18 mouse cellular contexts compared by ENCODE assay signal in the genomic region with DNA sequence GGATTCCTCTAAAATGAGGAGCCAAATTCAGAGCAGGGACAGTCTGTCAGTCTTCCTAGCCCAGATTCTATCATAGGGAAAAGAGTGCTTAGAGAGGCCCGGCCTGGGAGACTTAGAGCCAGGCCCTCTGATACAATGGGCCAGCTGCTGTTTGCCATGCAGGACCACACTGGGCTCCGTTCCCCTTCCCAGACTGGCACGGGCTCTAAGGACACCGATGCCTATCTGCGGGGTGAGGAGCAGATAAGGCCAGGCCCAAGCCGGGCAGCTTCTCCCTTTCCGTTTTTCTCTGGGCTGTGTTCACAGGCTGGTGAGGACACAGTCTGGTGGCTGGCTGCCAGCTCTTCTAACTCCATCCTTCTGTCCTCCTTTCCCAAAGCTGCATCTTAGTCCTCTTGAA.
A peak's percentile ranks its signal among the peaks of the same experiment; 100 is the strongest.
DNase-seq lines count a peak whose midpoint lies in the region; ATAC-seq lines count a peak whose summit lies in the region.
"Had no signal": no experiment of that assay in that cellular context is flagged by ENCODE, and none has a peak within 500 bp of the region (broad histone marks: within the 10 kb centered on the region; RNA-seq: fewer than 3 reads in every experiment).

No protein-coding gene starts in this region.

- no peak overlapping the region for H3K9ac ChIP-seq in forebrain, embryonic 16.5 days (replicated peaks; ENCODE audit: low read depth, low read length)
- H3K9ac ChIP-seq in forebrain, embryonic 15.5 days (replicated peaks), result no peak overlapping the region
- no peak overlapping the region; the same call in 1 of the 2 replicates for H3K9ac ChIP-seq in midbrain, embryonic 11.5 days (ENCODE audit: low read length)
- no peak overlapping the region for H3K9ac ChIP-seq in midbrain, embryonic 15.5 days
- H3K9ac ChIP-seq: heart, embryonic 15.5 days; liver, embryonic 15.5 days had no signal

- H3K4me3 ChIP-seq in forebrain, embryonic 16.5 days (replicated peaks; ENCODE audit: low read length), result no peak overlapping the region
- H3K4me3 ChIP-seq in forebrain, embryonic 15.5 days, result no peak overlapping the region
- H3K4me3 ChIP-seq in midbrain, embryonic 10.5 days, result no peak overlapping the region
- no peak overlapping the region for H3K4me3 ChIP-seq in midbrain, embryonic 11.5 days (ENCODE audit: low read depth, low read length)
- H3K4me3 ChIP-seq in midbrain, embryonic 15.5 days, result no peak overlapping the region
- H3K4me3 ChIP-seq: gastrocnemius, adult 2 months; heart, embryonic 15.5 days; liver, embryonic 15.5 days; megakaryocyte, embryonic 14.5 days; myocyte had no signal

- no peak for DNase-seq in midbrain, embryonic 10.5 days (ENCODE audit: low spot score)
- DNase-seq in midbrain, embryonic 11.5 days (ENCODE audit: low spot score, missing footprints), result no peak
- DNase-seq in cerebellum, postnatal 36 days, result peak; percentile 23 to 24
- no peak for DNase-seq in MN1 (ENCODE audit: low spot score)
- DNase-seq: adrenal gland, postnatal 25 days; gastrocnemius, adult 2 months; heart, adult 18-20 months; kidney, adult 18-20 months; kidney, postnatal 10 days; lung, postnatal 14 days; thymus, postnatal 14 days had no signal

- no peaks in the 10 kb centered on the region for H3K27me3 ChIP-seq in forebrain, embryonic 16.5 days (replicated peaks; ENCODE audit: control insufficient read depth, insufficient read depth, low read length)
- H3K27me3 ChIP-seq in forebrain, embryonic 15.5 days, result no peaks in the 10 kb centered on the region
- H3K27me3 ChIP-seq in midbrain, embryonic 10.5 days (ENCODE audit: low read depth, poor library complexity, severe bottlenecking), result no peaks in the 10 kb centered on the region; the same call in 1 of the 2 replicates
- H3K27me3 ChIP-seq in midbrain, embryonic 11.5 days (ENCODE audit: control insufficient read depth, insufficient read depth, low read length), result no peaks in the 10 kb centered on the region
- no peaks in the 10 kb centered on the region for H3K27me3 ChIP-seq in midbrain, embryonic 15.5 days (replicated peaks)
- H3K27me3 ChIP-seq: liver, embryonic 15.5 days had no signal

- H3K4me2 ChIP-seq in forebrain, embryonic 16.5 days (ENCODE audit: low read length), result no peak overlapping the region
- no peak overlapping the region for H3K4me2 ChIP-seq in forebrain, embryonic 15.5 days (replicated peaks)
- H3K4me2 ChIP-seq in midbrain, embryonic 11.5 days, result no peak overlapping the region
- H3K4me2 ChIP-seq in midbrain, embryonic 15.5 days, result no peak overlapping the region
- H3K4me2 ChIP-seq: heart, embryonic 15.5 days; liver, embryonic 15.5 days had no signal

- ATAC-seq in forebrain, embryonic 16.5 days, result peak; percentile 45; the same call in 1 of the 2 replicates
- ATAC-seq in forebrain, embryonic 15.5 days (replicated peaks), result no peak
- no peak for ATAC-seq in midbrain, embryonic 11.5 days (ENCODE audit: low FRiP score)
- 0 out of 2 replicates have a peak, but pooled peaks have one; percentile 50 for ATAC-seq in midbrain, embryonic 15.5 days (replicated peaks)

- no peaks in the 10 kb centered on the region for H3K9me3 ChIP-seq in forebrain, embryonic 16.5 days (ENCODE audit: control insufficient read depth, low read length)
- no peaks in the 10 kb centered on the region for H3K9me3 ChIP-seq in forebrain, embryonic 15.5 days
- H3K9me3 ChIP-seq in midbrain, embryonic 10.5 days (replicated peaks), result no peaks in the 10 kb centered on the region
- H3K9me3 ChIP-seq in midbrain, embryonic 11.5 days (ENCODE audit: control insufficient read depth, low read length), result no peaks in the 10 kb centered on the region
- H3K9me3 ChIP-seq in midbrain, embryonic 15.5 days, result no peaks in the 10 kb centered on the region
- H3K9me3 ChIP-seq: heart, embryonic 15.5 days; liver, embryonic 15.5 days; megakaryocyte, embryonic 14.5 days had no signal

- no peaks in the 10 kb centered on the region for H3K36me3 ChIP-seq in forebrain, embryonic 16.5 days (ENCODE audit: control insufficient read depth, insufficient read depth)
- H3K36me3 ChIP-seq in forebrain, embryonic 15.5 days, result no peaks in the 10 kb centered on the region
- H3K36me3 ChIP-seq in midbrain, embryonic 10.5 days, result no peaks in the 10 kb centered on the region
- no peaks in the 10 kb centered on the region for H3K36me3 ChIP-seq in midbrain, embryonic 11.5 days (ENCODE audit: control insufficient read depth, insufficient read depth, low read length)
- H3K36me3 ChIP-seq in midbrain, embryonic 15.5 days (replicated peaks), result no peaks in the 10 kb centered on the region
- H3K36me3 ChIP-seq: heart, embryonic 15.5 days; liver, embryonic 15.5 days had no signal

- 41% methylated on average over 7 of the region's 7 CpGs for WGBS in forebrain, embryonic 16.5 days
- WGBS in forebrain, embryonic 15.5 days, result 42% methylated on average over 7 of the region's 7 CpGs
- 77% methylated on average over 7 of the region's 7 CpGs for WGBS in midbrain, embryonic 10.5 days
- 78% methylated on average over 7 of the region's 7 CpGs for whole genome bisulfite sequencing in midbrain, embryonic 11.5 days
- 55% methylated on average over 7 of the region's 7 CpGs for WGBS in midbrain, embryonic 15.5 days

- H3K4me1 ChIP-seq in forebrain, embryonic 16.5 days (replicated peaks; ENCODE audit: control insufficient read depth, insufficient read depth, low read length), result peaks cover 9% of the 10 kb centered on the region
- peaks cover 16% of the 10 kb centered on the region for H3K4me1 ChIP-seq in forebrain, embryonic 15.5 days
- H3K4me1 ChIP-seq in midbrain, embryonic 10.5 days, result peaks cover 14% of the 10 kb centered on the region; the same call in 1 of the 2 replicates
- H3K4me1 ChIP-seq in midbrain, embryonic 11.5 days (ENCODE audit: control insufficient read depth, insufficient read depth, low read length), result no peaks in the 10 kb centered on the region
- H3K4me1 ChIP-seq in midbrain, embryonic 15.5 days, result peaks cover 19% of the 10 kb centered on the region
- H3K4me1 ChIP-seq: heart, embryonic 15.5 days; liver, embryonic 15.5 days; megakaryocyte, embryonic 14.5 days had no signal

- H3K27ac ChIP-seq in forebrain, embryonic 16.5 days (ENCODE audit: low read length), result no peak overlapping the region
- no peak overlapping the region for H3K27ac ChIP-seq in forebrain, embryonic 15.5 days (replicated peaks)
- H3K27ac ChIP-seq in midbrain, embryonic 10.5 days (replicated peaks), result 0 out of 2 replicates have a peak overlapping the region, but pooled peaks have one; percentile 10
- H3K27ac ChIP-seq in midbrain, embryonic 11.5 days (ENCODE audit: low read depth, low read length), result no peak overlapping the region
- 0 out of 2 replicates have a peak overlapping the region, but pooled peaks have one; percentile 1 for H3K27ac ChIP-seq in midbrain, embryonic 15.5 days
- H3K27ac ChIP-seq: gastrocnemius, adult 2 months; heart, embryonic 15.5 days; liver, embryonic 15.5 days had no signal

Comparison
In these comparisons a context has a peak if more than half of its experiments do, and no peak if none do; other contexts are left out.
1. ATAC-seq: peak in forebrain, embryonic 16.5 days (single experiment) and midbrain, embryonic 15.5 days (single experiment); none in forebrain, embryonic 15.5 days (single experiment) and midbrain, embryonic 11.5 days (single experiment).
2. H3K27ac ChIP-seq: peak in midbrain, embryonic 10.5 days (single experiment) and midbrain, embryonic 15.5 days (single experiment); none in forebrain, embryonic 16.5 days (single experiment), forebrain, embryonic 15.5 days (single experiment) and midbrain, embryonic 11.5 days (single experiment).
3. DNase-seq: peak in cerebellum, postnatal 36 days (2 of 2); none in midbrain, embryonic 10.5 days (single experiment), midbrain, embryonic 11.5 days (single experiment) and MN1 (single experiment).